Mouse (Mus musculus) embryo, embryonic 9.5 days (tissue): ENCODE measurements at regions not wholly inside any gene's neighbourhood (a gene's known extent, or its start where the extent isn't known, plus 50 kb on each side); places are given as distances from the start of the nearest gene placed in this dataset.

Experiments
- DNase-seq: peaks from one replicate; pipeline ENCODE4 v3.0.0-alpha.2; 2017; ENCODE audit errors: extremely low spot score

GRCm38 (mm10) chr7:136430085-136431011 lies 464.1 kb upstream of the Mgmt start:
- peak; percentile 7 for DNase-seq

DNA sequence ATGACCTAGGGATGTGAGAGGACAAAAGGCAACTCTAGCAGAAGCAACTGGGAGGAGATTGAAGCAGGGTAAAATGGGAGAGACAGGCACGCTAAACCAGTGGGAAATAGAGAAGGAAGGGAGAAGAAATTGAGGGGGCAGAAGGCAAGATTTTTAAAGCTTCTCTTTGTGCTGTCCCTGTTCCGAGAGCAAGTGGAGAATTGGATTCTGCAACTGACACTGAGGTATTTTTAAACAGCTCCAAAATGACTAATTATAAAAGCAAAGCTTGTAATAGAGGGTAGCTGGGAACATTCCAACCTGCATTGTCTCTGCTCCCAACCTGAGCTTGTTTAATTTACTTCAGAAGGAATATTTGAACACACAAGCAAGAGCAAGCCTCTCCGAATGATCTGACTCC lies 460.7 kb upstream of the Mgmt start:
- DNase-seq: no peak

DNA sequence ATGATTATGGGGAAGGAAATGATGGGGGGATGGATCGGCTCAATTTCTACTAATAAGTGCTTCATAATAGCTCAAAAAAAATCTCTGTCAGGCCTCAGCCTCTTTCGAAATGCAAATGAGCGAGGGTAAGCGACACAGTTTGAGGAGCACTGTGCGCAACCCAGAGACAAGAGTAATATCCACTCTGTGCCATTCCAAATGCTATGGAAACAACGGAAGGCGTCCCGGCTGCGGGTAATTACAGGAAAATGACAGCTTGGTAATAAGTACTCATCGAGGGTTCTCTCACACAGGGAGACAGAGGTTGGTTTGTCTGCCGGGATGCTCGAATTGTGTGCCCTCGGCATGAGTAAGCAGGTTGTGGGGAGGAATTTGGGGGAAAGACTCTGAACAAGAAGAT lies 459.9 kb upstream of the Mgmt start:
- DNase-seq: no peak

GRCm38 (mm10) chr7:136443436-136443835 lies 451.0 kb upstream of the Mgmt start:
- no peak for DNase-seq

DNA sequence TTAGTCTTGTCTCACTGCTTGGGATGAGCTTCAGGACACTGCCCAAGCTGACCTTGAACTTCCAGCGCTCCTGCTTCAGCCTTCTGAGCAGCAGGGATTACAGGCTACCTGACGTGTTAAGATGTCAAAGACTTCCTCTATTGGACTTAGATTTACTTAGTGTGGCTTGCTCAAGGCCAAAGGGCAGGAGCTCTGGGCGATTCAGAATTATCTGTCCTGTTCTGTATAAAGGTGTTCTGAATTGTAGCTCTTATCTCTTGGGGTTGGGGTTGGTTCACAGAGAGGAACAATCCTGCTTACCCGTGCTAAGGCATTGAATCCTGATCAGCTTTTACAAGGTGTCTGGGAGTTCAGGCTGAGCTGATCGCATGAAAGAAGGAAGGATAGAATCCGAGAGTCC lies 449.3 kb upstream of the Mgmt start:
- no peak for DNase-seq

DNA sequence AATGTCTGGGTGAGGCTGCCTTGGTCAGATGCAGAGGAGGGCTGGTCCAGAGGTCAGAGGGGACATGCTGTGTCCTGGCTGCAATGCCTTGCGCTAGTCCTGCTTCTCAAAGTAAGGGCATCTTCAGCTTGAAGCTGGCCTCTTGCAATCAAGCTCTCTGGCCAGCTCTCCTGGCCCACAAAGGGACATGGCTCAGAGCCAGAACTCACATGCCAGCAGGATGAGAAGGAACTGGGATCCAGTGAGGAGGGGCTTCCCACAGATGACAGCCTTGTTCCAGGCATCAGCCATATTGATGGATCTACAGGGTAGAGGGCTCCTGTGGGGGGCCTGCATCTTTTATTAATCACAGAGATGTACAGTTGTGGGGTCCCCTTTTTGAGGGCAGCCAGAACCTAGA lies 445.1 kb upstream of the Mgmt start:
- DNase-seq: no peak

DNA sequence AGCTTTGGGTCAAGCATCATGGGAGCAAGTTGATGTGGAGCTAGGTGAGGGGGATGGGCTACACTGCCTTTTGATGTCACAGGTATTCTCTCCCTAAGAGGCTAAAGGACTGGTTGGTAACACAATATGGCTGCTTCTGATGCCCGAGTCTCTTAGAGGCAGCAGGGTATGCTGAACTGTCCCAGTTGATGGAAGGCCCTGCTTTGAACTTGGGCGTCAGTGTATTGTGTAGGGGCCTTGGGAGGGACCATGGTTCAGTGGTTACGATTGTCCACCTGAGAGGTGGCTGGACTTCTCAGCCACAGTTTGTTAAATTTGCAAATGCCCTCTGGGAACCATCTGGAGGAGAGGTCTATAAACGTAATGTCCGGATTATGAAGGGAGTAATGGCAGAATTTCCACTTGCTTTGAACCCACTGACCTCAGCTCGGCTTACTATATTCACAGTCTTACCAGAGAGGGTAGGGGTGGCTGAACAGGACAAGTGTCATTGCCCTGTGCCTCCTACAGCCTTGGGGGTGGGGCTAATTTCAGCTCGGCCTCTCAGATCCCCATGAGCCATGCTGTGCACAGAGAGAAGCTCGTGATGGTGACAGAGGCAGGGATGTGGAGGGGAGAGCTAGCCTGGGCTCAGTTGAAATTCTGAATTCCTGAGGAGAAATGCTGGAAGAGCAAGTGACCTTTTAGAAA lies 442.6 kb upstream of the Mgmt start:
- DNase-seq: no peak

DNA sequence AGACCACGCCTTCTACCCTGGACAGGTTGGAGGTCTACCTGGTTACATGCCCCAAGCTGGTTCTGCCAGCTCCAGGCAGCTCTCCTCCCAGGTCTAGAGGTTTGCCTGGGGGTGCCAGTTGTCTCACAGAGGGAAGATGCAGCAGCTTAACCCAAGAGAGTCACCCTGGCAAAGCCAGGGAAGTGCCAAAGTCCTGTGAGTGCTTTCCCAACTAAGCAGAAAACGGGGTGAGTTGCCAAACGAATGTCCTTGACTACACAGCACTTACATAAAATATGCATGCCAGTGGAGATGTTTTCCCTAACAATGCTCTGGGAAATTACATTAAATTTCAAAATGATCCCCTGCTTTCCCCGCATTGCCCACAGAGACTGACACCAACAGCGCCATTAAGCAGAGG lies 441.9 kb upstream of the Mgmt start:
- DNase-seq: no peak

DNA sequence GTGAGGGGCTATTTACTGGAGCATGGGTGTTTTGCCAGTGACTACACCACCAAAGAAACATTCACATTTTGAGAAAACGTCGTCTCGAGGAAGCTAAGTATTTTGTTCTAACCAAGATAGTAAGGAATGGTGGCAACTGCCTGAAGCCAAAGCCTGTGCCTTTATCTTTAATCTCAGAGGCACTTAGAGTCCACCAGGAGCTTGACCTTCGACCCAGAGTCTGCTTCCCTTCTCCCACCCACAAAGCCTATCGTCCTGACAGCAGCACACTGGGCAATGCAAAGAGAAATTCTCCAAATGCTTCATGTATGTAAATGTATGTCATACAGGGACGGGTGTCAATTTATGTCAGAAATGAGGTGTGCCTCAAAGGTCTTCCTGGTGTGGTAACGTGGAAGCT lies 437.2 kb upstream of the Mgmt start:
- peak; percentile 24 for DNase-seq

- no peak for DNase-seq
These were observed 436.5 kb upstream of the Mgmt start for GRCm38 (mm10) chr7:136457867-136458448.

GRCm38 (mm10) chr7:136477135-136477534 lies 417.3 kb upstream of the Mgmt start:
- DNase-seq: no peak

GRCm38 (mm10) chr7:136480641-136481202 lies 413.7 kb upstream of the Mgmt start:
- DNase-seq: no peak

DNA sequence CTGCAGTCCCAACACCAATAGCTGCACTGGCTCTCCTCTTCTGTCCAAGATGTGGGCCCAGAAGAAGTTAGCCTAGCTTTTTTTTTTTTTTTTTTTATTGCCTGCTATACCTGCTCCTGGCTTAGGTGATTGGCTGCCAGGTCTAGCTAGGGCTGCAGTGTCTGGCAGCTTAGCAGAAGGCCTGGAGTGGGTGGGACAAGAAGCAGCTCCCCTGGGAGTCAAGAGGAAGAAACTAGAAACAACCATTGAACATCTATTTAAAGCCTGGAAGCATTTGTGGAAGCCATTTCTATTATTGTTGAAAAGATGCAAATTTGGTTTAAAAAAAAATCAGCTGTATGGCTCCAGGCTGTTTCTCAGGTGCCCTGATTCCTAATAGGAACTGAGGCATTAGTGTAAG lies 411.2 kb upstream of the Mgmt start:
- DNase-seq: no peak

DNA sequence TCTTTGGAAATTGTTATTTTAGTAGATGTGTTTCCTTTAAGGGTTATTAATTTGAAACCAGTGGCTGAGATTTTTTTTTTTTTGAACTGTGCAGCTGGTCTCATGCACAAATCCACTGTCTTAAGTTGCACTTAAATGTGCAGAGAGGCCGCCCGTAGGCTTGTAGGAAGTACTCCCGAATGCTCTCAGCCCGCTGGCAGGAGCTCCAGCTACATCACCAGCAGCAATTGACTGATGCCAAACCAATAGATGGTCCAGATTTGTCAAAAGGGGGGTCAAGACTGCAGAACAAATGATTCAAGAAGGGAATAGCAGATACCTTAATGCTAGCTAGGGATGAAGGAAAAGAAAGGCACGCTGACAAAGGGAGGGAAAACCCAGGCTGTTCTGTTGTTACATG lies 406.9 kb upstream of the Mgmt start:
- DNase-seq: no peak

DNA sequence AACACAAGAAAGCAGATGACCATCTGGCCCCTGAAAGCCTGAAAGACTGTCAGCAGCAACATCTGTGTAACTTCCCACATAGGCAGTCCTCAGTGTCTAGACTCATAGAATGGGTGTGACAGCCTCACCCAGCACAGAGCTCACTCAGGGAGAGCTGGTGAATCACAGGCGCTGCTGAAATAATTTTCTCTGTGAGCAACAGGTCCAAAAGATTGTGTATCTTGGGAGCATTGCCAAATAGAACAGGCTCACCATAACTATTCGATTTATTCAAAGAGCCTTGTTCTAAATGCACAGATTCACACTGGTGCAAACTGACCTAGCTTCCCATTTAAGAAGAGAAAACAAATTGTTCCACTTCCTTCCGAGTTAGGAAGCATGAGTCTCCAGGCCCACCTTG lies 399.6 kb upstream of the Mgmt start:
- DNase-seq: no peak

DNA sequence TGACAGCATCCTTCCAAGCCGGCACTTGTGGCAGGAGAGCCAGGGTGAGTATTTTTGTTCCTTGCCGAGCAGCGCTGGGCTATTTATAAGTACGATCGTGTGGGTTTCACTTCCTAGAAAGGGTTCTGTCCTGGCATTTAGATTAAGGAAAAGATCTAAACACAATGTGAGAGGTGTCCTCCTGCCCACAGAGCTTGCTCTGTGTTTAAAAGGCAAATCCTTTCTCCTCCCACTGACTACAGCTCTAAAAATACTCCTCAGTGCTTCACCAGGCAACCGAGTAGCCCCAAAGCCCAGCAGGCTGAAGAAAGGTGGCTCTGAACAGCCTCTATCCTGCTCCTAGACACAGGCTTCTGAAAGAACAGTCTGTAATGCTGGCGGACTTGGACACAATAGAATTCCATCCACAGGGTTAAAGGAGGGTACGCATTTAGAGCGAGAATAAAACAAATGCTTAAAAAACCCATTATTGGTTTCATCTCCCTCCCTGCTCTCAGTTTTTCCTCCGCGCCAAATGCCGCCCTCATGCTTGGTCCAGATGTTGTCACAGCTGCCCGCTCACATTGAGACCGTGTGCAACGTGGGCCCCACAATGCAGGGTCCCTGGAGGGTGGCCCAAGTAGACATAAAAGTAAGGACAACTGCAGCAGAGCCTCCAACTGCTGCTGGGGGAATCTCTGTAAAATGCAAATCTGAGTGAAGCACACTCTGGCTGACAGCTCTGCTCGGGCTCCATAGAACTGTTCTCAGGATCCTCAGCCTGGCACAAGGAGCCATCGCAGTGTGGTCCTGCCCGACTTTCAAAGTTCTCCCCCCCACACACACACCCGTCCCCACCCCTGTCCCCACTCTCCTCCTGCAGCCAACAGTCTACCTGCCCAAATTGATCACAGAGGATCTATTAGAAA lies 397.8 kb upstream of the Mgmt start:
- DNase-seq: peak; percentile 33

GRCm38 (mm10) chr7:136500059-136500458 lies 394.4 kb upstream of the Mgmt start:
- DNase-seq: no peak

DNA sequence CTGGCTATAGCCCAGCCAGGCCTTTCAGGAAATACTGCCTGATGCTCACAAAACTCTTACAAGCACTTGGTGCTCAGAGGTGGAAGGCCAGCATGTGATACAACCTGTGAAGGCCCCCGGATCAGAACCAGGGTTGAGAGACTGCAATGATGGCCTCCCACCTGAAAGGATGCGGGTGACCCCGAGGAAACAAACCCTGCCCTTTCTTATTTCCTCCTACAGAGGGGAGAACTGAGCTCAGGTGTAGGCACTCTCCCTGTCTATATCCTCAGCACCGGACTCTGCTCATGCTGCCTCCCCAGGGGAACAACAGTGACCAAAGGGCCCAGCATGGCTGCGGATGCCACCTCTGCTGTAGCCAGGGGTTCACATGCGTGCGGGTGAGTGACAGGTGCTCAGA lies 393.3 kb upstream of the Mgmt start:
- no peak for DNase-seq

GRCm38 (mm10) chr7:136501855-136502847 lies 392.3 kb upstream of the Mgmt start:
- DNase-seq: peak; percentile 62

DNA sequence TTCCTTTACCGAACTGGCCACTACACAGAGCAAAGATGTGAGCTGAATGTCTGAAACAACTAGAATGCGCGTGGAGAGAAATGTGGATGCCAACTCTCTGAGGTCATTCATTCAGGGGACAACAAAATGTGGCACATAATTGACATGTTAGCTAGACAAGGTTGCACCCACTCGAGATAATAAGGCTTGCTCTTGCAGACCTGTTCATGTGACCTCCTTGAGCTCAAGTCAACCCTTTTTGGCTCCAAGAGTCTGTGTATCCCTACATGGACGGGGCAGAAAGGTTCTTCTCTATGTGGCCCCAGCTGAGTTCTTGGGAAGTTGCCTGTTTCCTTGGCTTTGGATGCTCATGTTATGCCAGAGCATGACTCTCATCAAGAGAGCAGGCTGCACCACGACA lies 383.0 kb upstream of the Mgmt start:
- no peak for DNase-seq
